Mouse (Mus musculus): ENCODE measurements around the gene Utp15.

Gene Utp15

GRCm38 (mm10) chr13:98254921-98255320 lies 7.9 kb downstream of the Utp15 start:
- no peak for DNase-seq (ENCODE audit: low read depth in 2 of 2, low spot score in 2 of 2)

- no peak for DNase-seq (ENCODE audit: low read depth in 2 of 2, low spot score in 2 of 2)
These were observed 13.2 kb downstream of the Utp15 start for GRCm38 (mm10) chr13:98249594-98249993.

- DNase-seq (ENCODE audit: low read depth in 2 of 2, low spot score in 2 of 2) = no peak
These were observed 17.5 kb downstream of the Utp15 start for GRCm38 (mm10) chr13:98245386-98245785.

GRCm38 (mm10) chr13:98244571-98245350 lies 18.1 kb downstream of the Utp15 start:
- DNase-seq (ENCODE audit: low read depth in 2 of 2, low spot score in 2 of 2) = no peak

- no peak for DNase-seq (ENCODE audit: low read depth in 2 of 2, low spot score in 2 of 2)
These were observed 21.1 kb downstream of the Utp15 start for GRCm38 (mm10) chr13:98241531-98242282.

GRCm38 (mm10) chr13:98239978-98240641 lies 22.7 kb downstream of the Utp15 start:
- DNase-seq (ENCODE audit: low read depth in 2 of 2, low spot score in 2 of 2) = peak; percentile 9 to 38

GRCm38 (mm10) chr13:98235451-98235850 lies 27.4 kb downstream of the Utp15 start:
- no peak for DNase-seq (ENCODE audit: low read depth in 2 of 2, low spot score in 2 of 2)

- no peak for DNase-seq (ENCODE audit: low read depth in 2 of 2, low spot score in 2 of 2)
These were observed 32.3 kb downstream of the Utp15 start for GRCm38 (mm10) chr13:98230511-98230910.

GRCm38 (mm10) chr13:98226225-98226624 lies 36.6 kb downstream of the Utp15 start:
- DNase-seq (ENCODE audit: low read depth in 2 of 2, low spot score in 2 of 2) = no peak

- DNase-seq (ENCODE audit: low read depth in 2 of 2, low spot score in 2 of 2) = no peak
These were observed 40.0 kb downstream of the Utp15 start for GRCm38 (mm10) chr13:98222848-98223247.

GRCm38 (mm10) chr13:98210137-98210536 lies 52.7 kb downstream of the Utp15 start:
- no peak for DNase-seq (ENCODE audit: low read depth in 2 of 2, low spot score in 2 of 2)

GRCm38 (mm10) chr13:98208842-98209241 lies 54.0 kb downstream of the Utp15 start:
- no peak for DNase-seq (ENCODE audit: low read depth in 2 of 2, low spot score in 2 of 2)

- DNase-seq (ENCODE audit: low read depth in 2 of 2, low spot score in 2 of 2) = no peak
These were observed 56.3 kb downstream of the Utp15 start for GRCm38 (mm10) chr13:98206546-98206870.

- no peak for DNase-seq (ENCODE audit: low read depth in 2 of 2, low spot score in 2 of 2)
These were observed 56.9 kb downstream of the Utp15 start, which contains the start of gene Arhgef28 for GRCm38 (mm10) chr13:98205771-98206545. Gene Arhgef28 (minus strand): TSS chr13:98206439.

GRCm38 (mm10) chr13:98205111-98205510 lies 57.7 kb downstream of the Utp15 start:
- DNase-seq (ENCODE audit: low read depth in 2 of 2, low spot score in 2 of 2) = no peak

GRCm38 (mm10) chr13:98204371-98204770 lies 58.5 kb downstream of the Utp15 start:
- no peak for DNase-seq (ENCODE audit: low read depth in 2 of 2, low spot score in 2 of 2)

- no peak for DNase-seq (ENCODE audit: low read depth in 2 of 2, low spot score in 2 of 2)
These were observed 61.4 kb downstream of the Utp15 start for GRCm38 (mm10) chr13:98201436-98201835.
